Mouse (Mus musculus) cerebellum, adult 9-10 months (tissue): Measurements from ENCODE around the gene Klrc3.
"Not testable (repeated sequence)": the region's sequence is repeated elsewhere in the genome, so short reads cannot be mapped to it uniquely, and the experiment has no call there.

Experiments used
- DNase-seq: peaks from one replicate; pipeline ENCODE4 v3.0.0; 2022

Gene Klrc3

GRCm38 (mm10) chr6:129643237-129643636 lies at the start of gene Klrc3:
TSS of gene Klrc3 (minus strand) at chr6:129643337.
- not testable (repeated sequence) for DNase-seq

- not testable (repeated sequence) for DNase-seq
These were observed 48.3 kb upstream of the Klrc3 start for GRCm38 (mm10) chr6:129691436-129691835.

GRCm38 (mm10) chr6:129680379-129680778 lies 37.2 kb upstream of the Klrc3 start:
- no peak for DNase-seq

DNA sequence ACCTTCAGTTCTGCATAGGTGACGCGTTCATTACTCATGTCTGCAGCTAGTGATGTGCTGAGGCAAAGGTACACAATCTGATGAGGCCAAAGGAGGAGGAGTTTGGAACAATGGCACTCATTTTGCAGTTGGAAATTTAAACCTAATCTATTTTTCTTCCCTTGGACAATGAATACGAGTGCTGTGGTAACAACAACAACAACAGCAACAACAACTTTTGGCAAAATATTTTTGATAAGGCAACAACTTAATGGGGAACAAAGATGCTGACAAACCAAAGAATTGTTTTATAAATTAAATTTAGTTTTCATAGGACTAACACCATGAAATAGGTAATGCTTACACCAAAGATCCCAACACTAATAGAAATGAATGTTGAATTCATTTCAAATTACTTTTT lies 35.7 kb upstream of the Klrc3 start, which contains the start of gene Klrc1:
TSS of gene Klrc1 (minus strand) at position 101 of the 400 bp plus-strand sequence.
- DNase-seq, result no peak

DNA sequence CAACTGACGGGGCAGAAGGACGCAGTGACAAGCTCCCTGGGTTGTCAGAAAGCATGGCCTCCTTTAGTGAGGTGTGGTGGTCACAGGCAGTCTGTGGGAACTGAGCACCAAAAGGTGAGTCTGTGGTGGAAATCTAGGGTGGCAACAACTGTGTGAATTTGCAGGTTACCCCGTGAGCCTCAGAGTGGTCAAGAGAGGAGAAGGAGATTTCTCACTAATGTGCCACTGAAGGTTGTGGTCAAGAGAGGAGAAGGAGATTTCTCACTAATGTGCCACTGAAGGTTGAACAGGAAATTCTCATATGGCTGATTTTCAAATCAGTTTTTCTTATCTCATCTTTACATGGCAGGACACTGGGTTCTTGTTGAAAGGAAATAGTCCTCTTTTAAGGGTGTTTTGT lies 18.2 kb upstream of the Klrc3 start:
- not testable (repeated sequence) for DNase-seq

- not testable (repeated sequence) for DNase-seq
These were observed 17.5 kb upstream of the Klrc3 start, which contains the start of gene Klrc2 for GRCm38 (mm10) chr6:129660589-129660988. TSS of gene Klrc2 (minus strand) at chr6:129660689.

DNA sequence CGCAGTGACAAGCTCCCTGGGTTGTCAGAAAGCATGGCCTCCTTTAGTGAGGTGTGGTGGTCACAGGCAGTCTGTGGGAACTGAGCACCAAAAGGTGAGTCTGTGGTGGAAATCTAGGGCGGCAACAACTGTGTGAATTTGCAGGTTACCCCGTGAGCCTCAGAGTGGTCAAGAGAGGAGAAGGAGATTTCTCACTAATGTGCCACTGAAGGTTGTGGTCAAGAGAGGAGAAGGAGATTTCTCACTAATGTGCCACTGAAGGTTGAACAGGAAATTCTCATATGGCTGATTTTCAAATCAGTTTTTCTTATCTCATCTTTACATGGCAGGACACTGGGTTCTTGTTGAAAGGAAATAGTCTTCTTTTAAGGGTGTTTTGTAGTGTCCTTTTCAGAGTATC lies 917 bp upstream of the Klrc3 start:
- not testable (repeated sequence) for DNase-seq

GRCm38 (mm10) chr6:129631046-129631445 lies 12.1 kb downstream of the Klrc3 start:
- not testable (repeated sequence) for DNase-seq

- no peak for DNase-seq
These were observed 19.4 kb downstream of the Klrc3 start, which contains the start of gene Klrk1 for GRCm38 (mm10) chr6:129623735-129624134. TSS of gene Klrk1 (minus strand) at chr6:129623864.

DNA sequence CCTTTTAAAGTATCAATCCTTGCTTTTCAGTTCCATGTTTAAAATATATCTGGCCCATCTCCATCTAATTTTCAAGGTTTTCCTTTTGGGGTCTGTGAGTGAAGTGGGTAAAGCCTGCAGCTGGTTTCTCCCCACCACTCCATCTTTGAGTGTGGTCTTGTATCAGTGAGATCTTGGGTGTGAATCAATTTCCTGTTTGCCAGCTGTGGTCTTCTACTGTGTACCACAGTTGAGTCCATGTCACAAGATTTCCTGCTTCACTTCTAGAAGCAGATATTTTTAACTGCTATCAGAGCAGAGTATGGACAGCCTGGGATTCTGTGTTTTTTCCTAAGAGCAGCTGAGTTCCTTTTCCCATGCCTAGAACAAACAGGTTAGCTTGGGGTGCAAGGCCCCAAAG lies 34.8 kb downstream of the Klrc3 start:
- no peak for DNase-seq

DNA sequence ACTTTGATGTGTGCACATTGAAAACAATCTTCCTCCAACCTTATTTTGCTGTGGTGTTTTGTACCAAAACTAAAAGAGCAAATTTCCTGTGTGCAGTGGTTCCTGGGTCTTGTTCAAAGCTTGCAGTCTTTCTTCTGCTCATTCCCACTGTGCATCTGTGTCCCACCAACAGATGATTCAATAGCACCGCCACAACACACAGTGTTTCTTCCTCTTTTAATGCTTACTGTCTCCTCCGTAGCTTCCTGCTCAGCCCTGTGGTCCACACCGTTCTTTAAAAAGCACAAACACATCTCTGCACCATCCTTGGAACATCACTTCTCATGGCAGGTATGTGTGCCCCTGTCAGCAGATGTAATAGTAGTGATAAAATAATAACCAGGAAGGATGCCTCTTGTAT lies 51.6 kb downstream of the Klrc3 start, which contains the start of gene Klrd1:
TSS of gene Klrd1 (plus strand) at position 275 of the 400 bp plus-strand sequence.
- DNase-seq, result no peak
